Mouse (Mus musculus) liver, postnatal 0 days (tissue): ENCODE measurements at regions not wholly inside any gene's neighbourhood (a gene's known extent, or its start where the extent isn't known, plus 50 kb on each side); places are given as distances from the start of the nearest gene placed in this dataset.

ENCODE experiments used
- ATAC-seq: fragments of 200-750 bp; cut with Nextera tagmentation; 2 replicates; pipeline ENCODE4 v1.8.0; 2017; ENCODE audit warnings: mild to moderate bottlenecking, moderate library complexity
- DNase-seq: peaks from one replicate; pipeline ENCODE4 v3.0.0-alpha.2; 2016
- H3K27ac ChIP-seq: fragments of 300-500 bp; sonication (generic); 2 replicates; pipeline ENCODE4 v1.5.1; 2014; ENCODE audit warnings: antibody characterized with exemption, moderate library complexity, mild to moderate bottlenecking, low read depth
- H3K27me3 ChIP-seq: fragments of 300-500 bp; sonication (generic); 2 replicates; pipeline ENCODE4 v1.6.1; 2014; ENCODE audit warnings: low read length, control low read depth, mixed read lengths; ENCODE audit not compliant: insufficient read depth
- H3K36me3 ChIP-seq: fragments of 300-500 bp; sonication (generic); replicated peaks from 2 replicates; pipeline ENCODE4 v1.6.1; 2014; ENCODE audit warnings: mild to moderate bottlenecking, control low read depth, low read length, moderate library complexity, mixed read lengths; ENCODE audit not compliant: insufficient read depth
- H3K4me1 ChIP-seq: fragments of 300-500 bp; sonication (generic); 2 replicates; pipeline ENCODE4 v1.6.1; 2014; ENCODE audit warnings: antibody characterized with exemption, mild to moderate bottlenecking, control low read depth; ENCODE audit not compliant: insufficient read depth
- H3K4me2 ChIP-seq: fragments of 300-500 bp; sonication (generic); 2 replicates; pipeline ENCODE4 v1.6.1; 2014; ENCODE audit warnings: low read depth, mild to moderate bottlenecking, low read length, moderate library complexity, mixed read lengths
- H3K4me3 ChIP-seq: fragments of 300-500 bp; sonication (generic); 2 replicates; pipeline ENCODE4 v1.5.1; 2014; ENCODE audit warnings: low read depth, low read length
- H3K9ac ChIP-seq: fragments of 300-500 bp; sonication (generic); replicated peaks from 2 replicates; pipeline ENCODE4 v1.6.1; 2014; ENCODE audit warnings: mild to moderate bottlenecking, moderate library complexity
- H3K9me3 ChIP-seq: fragments of 300-500 bp; sonication (generic); 2 replicates; pipeline ENCODE4 v1.6.1; 2016; ENCODE audit warnings: mild to moderate bottlenecking, control low read depth, low read length, mixed read lengths
- CTCF ChIP-seq: sonication (generic); IDR thresholded peaks from 2 replicates; pipeline ENCODE4 v1.5.1; 2016; ENCODE audit warnings: antibody characterized with exemption, low read depth
- EP300 ChIP-seq: IDR thresholded peaks from 2 replicates; pipeline ENCODE4 v1.6.1; 2016; ENCODE audit warnings: antibody characterized with exemption, low read depth, mild to moderate bottlenecking
- WGBS: fragments of 180-500 bp; shearing (Covaris S2); extraction: QIAGEN DNeasy Blood & Tissue Kit; methylation state at CpG from one replicate; pipeline ENCODE4 v1.1.7; 2014; ENCODE audit not compliant: insufficient replicate concordance; 5-methylcytosine and 5-hydroxymethylcytosine counted together

DNA sequence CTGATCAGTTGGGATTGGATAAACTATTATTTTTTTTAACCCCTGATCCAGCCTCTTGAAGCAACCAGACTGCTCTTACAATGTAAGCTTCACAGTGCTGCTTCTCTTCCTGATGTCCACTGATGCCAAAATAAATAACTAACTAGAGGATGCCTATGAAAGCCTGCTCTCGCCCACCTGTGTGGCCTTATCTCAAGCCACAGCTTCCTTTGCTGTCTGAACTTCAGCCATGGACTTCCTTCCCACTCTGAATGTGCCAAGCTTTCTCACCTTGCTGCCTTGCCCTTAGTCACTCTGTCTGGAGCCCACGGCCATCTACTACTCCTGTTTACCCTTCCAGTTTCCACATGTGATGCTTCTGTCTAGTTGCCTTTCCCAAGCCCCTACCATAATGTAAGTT lies 559.6 kb downstream of the Dhx35 start:
- H3K4me2 ChIP-seq, result no peak overlapping the region
- H3K4me3 ChIP-seq, result no peak overlapping the region
- H3K9me3 ChIP-seq, result no peaks in the 10 kb centered on the region
- no peak overlapping the region for H3K9ac ChIP-seq
- no peaks in the 10 kb centered on the region for H3K4me1 ChIP-seq
- no peak for TF ChIP-seq EP300
- no peak for TF ChIP-seq CTCF
- ATAC-seq, result no peak
- H3K27me3 ChIP-seq, result no peaks in the 10 kb centered on the region
- 28% methylated on average over 2 of the region's 2 CpGs for WGBS
- H3K36me3 ChIP-seq, result no peaks in the 10 kb centered on the region
- no peak for DNase-seq
- H3K27ac ChIP-seq, result no peak overlapping the region

DNA sequence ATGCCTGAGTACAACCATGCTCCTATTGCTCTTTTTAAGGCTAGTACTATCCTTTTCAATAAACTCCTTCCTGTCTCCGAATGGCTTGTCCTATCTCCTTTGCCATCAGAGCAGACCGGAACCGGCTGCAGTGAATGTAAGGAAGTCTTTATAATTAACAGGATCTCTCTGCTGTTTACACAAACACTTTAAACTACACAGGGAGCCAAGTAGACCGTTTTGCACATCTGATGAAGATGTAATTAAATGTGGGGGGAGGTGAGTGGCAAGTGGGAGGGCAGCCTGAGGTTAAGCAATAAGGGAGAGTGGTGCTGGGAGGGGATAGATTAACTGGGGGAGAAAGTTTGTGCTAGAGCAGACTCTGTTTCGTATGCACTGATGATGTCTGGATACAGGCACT lies 561.9 kb downstream of the Dhx35 start:
- Histone ChIP-seq H3K36me3 (no peaks in the 10 kb centered on the region), H3K4me1 (no peaks in the 10 kb centered on the region), H3K4me2 (no peak overlapping the region), H3K27ac (no peak overlapping the region), H3K9me3 (no peaks in the 10 kb centered on the region), H3K9ac (no peak overlapping the region), H3K27me3 (no peaks in the 10 kb centered on the region), H3K4me3 (no peak overlapping the region)
- TF ChIP-seq EP300, result no peak
- TF ChIP-seq CTCF, result no peak
- DNase-seq (no peak), ATAC-seq (no peak)
- WGBS, result 13% methylated on average over 5 of the region's 5 CpGs

DNA sequence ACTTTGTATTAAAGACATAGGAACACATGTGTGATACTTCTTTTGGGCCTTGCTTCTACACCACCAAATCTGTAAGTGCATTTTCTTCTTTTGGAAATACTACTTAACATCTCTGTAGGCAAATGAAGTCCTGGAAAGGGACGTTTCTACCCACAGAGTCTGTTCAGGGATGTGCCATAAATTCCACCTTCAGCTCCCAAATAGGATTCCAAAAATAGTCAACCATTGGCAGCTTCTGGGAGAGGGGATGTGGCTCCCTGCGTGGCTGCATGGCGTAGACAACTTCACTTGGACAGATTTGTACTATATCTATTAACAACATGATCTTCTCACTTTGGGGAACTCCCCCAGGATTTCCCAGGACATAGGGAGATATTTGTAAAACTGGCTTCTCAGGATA lies 566.8 kb downstream of the Dhx35 start:
- ATAC-seq, result no peak
- no peak overlapping the region for H3K4me3 ChIP-seq
- H3K36me3 ChIP-seq, result no peaks in the 10 kb centered on the region
- TF ChIP-seq EP300 (no peak), CTCF (no peak)
- 74% methylated on average over 3 of the region's 3 CpGs for WGBS
- H3K9ac ChIP-seq, result no peak overlapping the region
- H3K9me3 ChIP-seq, result no peaks in the 10 kb centered on the region
- H3K4me1 ChIP-seq, result no peaks in the 10 kb centered on the region
- no peak overlapping the region for H3K27ac ChIP-seq
- H3K27me3 ChIP-seq, result no peaks in the 10 kb centered on the region
- no peak for DNase-seq
- no peak overlapping the region for H3K4me2 ChIP-seq

DNA sequence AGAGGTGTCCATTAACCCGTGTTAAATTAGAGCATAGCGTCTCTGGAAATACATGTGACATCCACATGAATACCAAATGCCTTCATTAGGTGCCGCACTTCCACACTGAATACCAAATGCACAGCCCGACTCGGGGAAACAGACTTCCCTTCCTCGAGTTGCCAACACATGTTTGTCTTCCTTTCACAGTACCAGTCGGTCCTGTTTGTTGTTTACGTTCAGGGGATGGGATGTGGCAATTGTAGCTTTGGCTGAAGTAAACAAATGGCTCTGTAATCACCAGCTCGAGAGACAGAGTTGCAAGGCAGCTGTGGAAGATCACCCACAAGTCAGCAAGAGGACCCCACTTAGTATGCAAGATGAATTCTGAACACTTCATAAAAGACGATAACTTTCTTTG lies 598.3 kb downstream of the Dhx35 start:
- TF ChIP-seq CTCF (no peak), EP300 (no peak)
- Histone ChIP-seq H3K4me3 (no peak overlapping the region), H3K36me3 (no peaks in the 10 kb centered on the region), H3K4me1 (no peaks in the 10 kb centered on the region), H3K9ac (no peak overlapping the region), H3K27ac (no peak overlapping the region), H3K9me3 (no peaks in the 10 kb centered on the region), H3K4me2 (no peak overlapping the region), H3K27me3 (no peaks in the 10 kb centered on the region)
- 40% methylated on average over 10 of the region's 10 CpGs for WGBS
- DNase-seq, result no peak
- no peak for ATAC-seq

DNA sequence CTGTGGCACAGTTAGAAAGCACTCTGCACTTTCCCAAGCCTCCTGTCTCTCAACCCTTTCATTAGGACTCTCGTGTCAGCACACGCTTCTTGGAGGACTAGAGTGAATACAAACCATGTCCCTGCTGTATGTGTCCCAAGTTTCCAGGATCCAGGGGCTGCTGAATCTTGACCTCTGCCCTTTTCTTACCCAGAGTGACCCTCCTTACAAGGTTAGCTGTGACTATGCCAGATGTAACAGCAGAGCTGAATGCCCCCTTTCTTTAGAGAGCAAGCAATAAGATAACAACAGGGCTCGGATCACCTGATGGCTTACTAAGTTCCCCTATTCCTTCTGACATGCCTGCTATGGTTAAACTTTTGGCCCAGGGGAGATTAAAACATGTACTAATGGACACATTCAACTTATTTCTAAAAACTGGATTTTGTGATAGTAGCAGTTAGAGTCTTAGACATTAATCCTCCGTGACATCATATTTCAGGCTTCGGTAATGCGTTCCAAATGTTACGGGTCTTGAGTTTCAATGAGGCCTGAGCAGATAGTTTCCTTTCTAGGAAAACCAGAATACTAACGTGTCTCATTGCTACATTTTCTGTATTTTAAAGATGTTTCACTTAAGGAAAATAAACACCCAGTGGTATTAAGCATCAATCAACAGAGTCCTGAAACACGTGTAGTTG lies 607.0 kb downstream of the Dhx35 start:
- no peaks in the 10 kb centered on the region for H3K9me3 ChIP-seq
- WGBS, result 78% methylated on average over 9 of the region's 9 CpGs
- ATAC-seq (no peak), DNase-seq (no peak)
- H3K4me2 ChIP-seq, result no peak overlapping the region
- H3K27ac ChIP-seq, result no peak overlapping the region
- no peaks in the 10 kb centered on the region for H3K36me3 ChIP-seq
- no peak overlapping the region for H3K4me3 ChIP-seq
- no peaks in the 10 kb centered on the region for H3K27me3 ChIP-seq
- H3K4me1 ChIP-seq, result no peaks in the 10 kb centered on the region
- no peak for TF ChIP-seq CTCF
- TF ChIP-seq EP300, result no peak
- H3K9ac ChIP-seq, result no peak overlapping the region

DNA sequence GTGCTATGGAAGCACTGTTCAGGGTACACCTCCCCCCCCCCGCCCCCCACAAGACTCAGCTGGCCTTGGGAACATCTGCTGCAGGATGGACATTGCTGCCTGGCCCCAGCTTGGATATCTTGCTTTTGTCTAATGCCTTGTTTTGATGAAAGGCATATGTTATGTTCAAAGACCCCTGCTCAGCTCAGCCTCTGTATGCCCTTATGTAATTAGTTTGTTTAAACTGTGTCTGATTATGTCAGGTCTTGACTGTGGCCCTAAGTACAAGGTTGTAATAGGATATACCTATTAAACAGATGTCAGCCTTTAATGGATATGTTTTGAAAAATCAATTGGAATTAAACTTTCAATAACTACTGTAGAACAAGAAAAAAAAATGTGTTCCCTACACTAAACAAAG lies 610.3 kb downstream of the Dhx35 start:
- no peak overlapping the region for H3K9ac ChIP-seq
- no peak for ATAC-seq
- TF ChIP-seq CTCF, result no peak
- no peak for TF ChIP-seq EP300

DNA sequence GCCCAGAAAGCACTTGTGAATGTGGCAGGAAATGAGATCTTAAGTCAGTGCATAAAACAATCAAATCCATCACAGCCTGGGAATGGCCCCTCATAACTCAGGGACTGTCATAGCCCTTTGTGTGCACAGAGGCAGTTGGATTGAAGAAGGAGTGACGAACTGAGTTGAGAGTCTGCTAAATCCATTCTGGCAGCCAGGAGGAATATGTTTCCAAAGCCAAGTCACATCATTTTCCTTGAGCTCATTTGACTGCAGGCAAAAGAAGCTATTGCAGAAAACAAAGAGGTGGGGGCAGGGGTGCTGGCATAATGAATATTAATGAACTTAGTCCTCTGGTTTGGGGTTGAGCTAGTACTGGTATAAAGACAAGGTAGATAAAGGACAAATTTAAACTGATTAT lies 620.0 kb downstream of the Dhx35 start:
- Histone ChIP-seq H3K27me3 (no peaks in the 10 kb centered on the region), H3K36me3 (no peaks in the 10 kb centered on the region), H3K4me2 (no peak overlapping the region), H3K4me1 (no peaks in the 10 kb centered on the region), H3K27ac (no peak overlapping the region), H3K4me3 (no peak overlapping the region), H3K9me3 (no peaks in the 10 kb centered on the region), H3K9ac (no peak overlapping the region)
- TF ChIP-seq CTCF, result no peak
- TF ChIP-seq EP300, result no peak
- WGBS, result 19% methylated on average over 1 of the region's 1 CpGs
- no peak for DNase-seq
- ATAC-seq, result no peak

More for the DNA sequence above, 610.3 kb downstream of the Dhx35 start:
- no peaks in the 10 kb centered on the region for H3K9me3 ChIP-seq
- no peak for DNase-seq
- 44% methylated on average over 1 of the region's 1 CpGs for WGBS
- H3K4me1 ChIP-seq, result no peaks in the 10 kb centered on the region
- no peaks in the 10 kb centered on the region for H3K27me3 ChIP-seq
- no peak overlapping the region for H3K4me2 ChIP-seq
- no peaks in the 10 kb centered on the region for H3K36me3 ChIP-seq
- no peak overlapping the region for H3K27ac ChIP-seq
- H3K4me3 ChIP-seq, result no peak overlapping the region
